Mouse (Mus musculus): ENCODE measurements around the gene Arhgap33. TPM values are rescaled to one million over a fixed set of nuclear protein-coding genes. Genes with fewer than 3 reads are reported as not detected.

Gene Arhgap33
- polyA plus RNA-seq, 1 experiment from 2014 or later, result 13.2 TPM

DNA sequence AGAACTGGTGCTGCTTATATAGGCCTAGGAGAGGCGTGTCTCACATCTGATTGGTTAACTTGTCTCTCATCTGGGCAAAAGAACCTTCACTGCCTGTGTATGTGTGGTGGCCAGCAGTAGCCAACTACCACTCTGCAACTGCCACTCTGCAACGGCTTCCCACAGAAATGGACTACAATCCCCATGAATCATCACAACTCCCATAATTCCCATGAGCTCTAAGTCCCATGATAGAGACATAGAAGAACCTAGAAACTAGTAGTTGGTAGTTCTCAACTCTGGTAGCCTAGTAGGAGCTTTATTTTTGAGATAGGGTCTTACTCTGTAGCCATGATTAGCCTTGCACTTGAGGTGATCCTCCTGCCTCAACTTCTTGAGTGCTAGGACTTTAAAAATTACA is 15.0 kb upstream of the Arhgap33 start:
- Histone ChIP-seq H3K9ac (replicated peaks; ENCODE audit: low read depth, low read length) (no peak overlapping the region), H3K4me2 (replicated peaks; ENCODE audit: low read depth, low read length) (no peak overlapping the region), H3K4me3 (ENCODE audit: low read depth, low read length) (no peak overlapping the region), H3K4me1 (ENCODE audit: control insufficient read depth, insufficient read depth, low read length) (peaks cover 12% of the 10 kb centered on the region; the same call in 1 of the 2 replicates), H3K27ac (ENCODE audit: low read length) (no peak overlapping the region), H3K36me3 (ENCODE audit: control insufficient read depth, insufficient read depth, low read length) (peaks cover 11% of the 10 kb centered on the region; the same call in 1 of the 2 replicates), H3K27me3 (ENCODE audit: control insufficient read depth, insufficient read depth, low read length) (no peaks in the 10 kb centered on the region), H3K9me3 (ENCODE audit: control insufficient read depth, low read depth, low read length) (no peaks in the 10 kb centered on the region)
- no peak for ATAC-seq (ENCODE audit: insufficient number of reproducible peaks, insufficient read depth, low FRiP score, low read depth)
- WGBS, result 88% methylated on average over 2 of the region's 2 CpGs

DNA sequence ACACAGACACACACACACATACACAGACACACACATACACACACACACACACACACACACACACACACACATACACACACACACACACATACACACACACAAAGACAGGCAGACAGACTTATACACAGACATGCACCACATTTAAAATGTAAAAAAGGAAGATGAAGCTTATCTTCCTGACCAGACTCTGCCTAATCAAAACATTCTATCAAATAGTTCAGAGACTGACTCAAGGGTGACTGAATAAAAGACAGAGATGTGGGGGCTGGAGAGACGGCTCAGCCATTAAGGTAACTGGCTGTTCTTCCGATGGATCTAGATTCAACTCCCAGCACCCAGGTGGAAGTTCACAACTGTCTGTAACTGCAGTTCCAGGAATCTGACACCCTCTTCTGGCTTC is 9.5 kb upstream of the Arhgap33 start:
- ATAC-seq (ENCODE audit: insufficient number of reproducible peaks, insufficient read depth, low FRiP score, low read depth), result no peak
- no peaks in the 10 kb centered on the region for H3K4me1 ChIP-seq (ENCODE audit: control insufficient read depth, insufficient read depth, low read length)
- H3K4me2 ChIP-seq (replicated peaks; ENCODE audit: low read depth, low read length), result no peak overlapping the region
- H3K27me3 ChIP-seq (ENCODE audit: control insufficient read depth, insufficient read depth, low read length), result no peaks in the 10 kb centered on the region
- 92% methylated on average over 2 of the region's 2 CpGs for WGBS
- H3K4me3 ChIP-seq (ENCODE audit: low read depth, low read length), result no peak overlapping the region
- no peaks in the 10 kb centered on the region for H3K9me3 ChIP-seq (ENCODE audit: control insufficient read depth, low read depth, low read length)
- peaks cover 16% of the 10 kb centered on the region; the same call in 1 of the 2 replicates for H3K36me3 ChIP-seq (ENCODE audit: control insufficient read depth, insufficient read depth, low read length)
- H3K27ac ChIP-seq (ENCODE audit: low read length), result no peak overlapping the region
- H3K9ac ChIP-seq (replicated peaks; ENCODE audit: low read depth, low read length), result no peak overlapping the region

DNA sequence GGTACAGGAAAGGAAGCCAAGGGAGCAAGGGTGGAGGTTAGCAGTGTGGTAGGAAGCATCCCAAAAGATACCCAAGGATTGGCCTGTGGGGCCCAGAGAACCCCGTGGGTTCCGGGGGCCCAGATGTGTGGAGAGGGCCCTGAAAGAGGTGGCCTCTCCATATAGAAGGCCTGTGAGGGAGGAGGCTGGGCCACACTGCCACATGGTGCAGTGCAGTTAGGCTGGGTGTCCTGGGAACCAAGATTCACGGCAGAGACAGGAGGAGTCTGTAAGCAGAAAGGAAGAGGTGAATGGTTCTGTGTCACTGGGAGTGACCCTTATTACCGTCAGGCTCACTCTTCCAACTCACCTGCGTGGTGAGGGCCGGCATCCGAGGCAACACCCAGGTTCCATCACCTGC is 5.7 kb upstream of the Arhgap33 start:
- H3K9me3 ChIP-seq (ENCODE audit: control insufficient read depth, low read depth, low read length), result no peaks in the 10 kb centered on the region
- H3K9ac ChIP-seq (replicated peaks; ENCODE audit: low read depth, low read length), result no peak overlapping the region
- peaks cover 4% of the 10 kb centered on the region; the same call in 1 of the 2 replicates for H3K36me3 ChIP-seq (ENCODE audit: control insufficient read depth, insufficient read depth, low read length)
- no peak overlapping the region for H3K4me3 ChIP-seq (ENCODE audit: low read depth, low read length)
- no peak overlapping the region for H3K27ac ChIP-seq (ENCODE audit: low read length)
- WGBS, result 85% methylated on average over 7 of the region's 7 CpGs
- no peaks in the 10 kb centered on the region for H3K27me3 ChIP-seq (ENCODE audit: control insufficient read depth, insufficient read depth, low read length)
- peaks cover 2% of the 10 kb centered on the region; the same call in 1 of the 2 replicates for H3K4me1 ChIP-seq (ENCODE audit: control insufficient read depth, insufficient read depth, low read length)
- no peak for ATAC-seq (ENCODE audit: insufficient number of reproducible peaks, insufficient read depth, low FRiP score, low read depth)
- H3K4me2 ChIP-seq (replicated peaks; ENCODE audit: low read depth, low read length), result no peak overlapping the region

DNA sequence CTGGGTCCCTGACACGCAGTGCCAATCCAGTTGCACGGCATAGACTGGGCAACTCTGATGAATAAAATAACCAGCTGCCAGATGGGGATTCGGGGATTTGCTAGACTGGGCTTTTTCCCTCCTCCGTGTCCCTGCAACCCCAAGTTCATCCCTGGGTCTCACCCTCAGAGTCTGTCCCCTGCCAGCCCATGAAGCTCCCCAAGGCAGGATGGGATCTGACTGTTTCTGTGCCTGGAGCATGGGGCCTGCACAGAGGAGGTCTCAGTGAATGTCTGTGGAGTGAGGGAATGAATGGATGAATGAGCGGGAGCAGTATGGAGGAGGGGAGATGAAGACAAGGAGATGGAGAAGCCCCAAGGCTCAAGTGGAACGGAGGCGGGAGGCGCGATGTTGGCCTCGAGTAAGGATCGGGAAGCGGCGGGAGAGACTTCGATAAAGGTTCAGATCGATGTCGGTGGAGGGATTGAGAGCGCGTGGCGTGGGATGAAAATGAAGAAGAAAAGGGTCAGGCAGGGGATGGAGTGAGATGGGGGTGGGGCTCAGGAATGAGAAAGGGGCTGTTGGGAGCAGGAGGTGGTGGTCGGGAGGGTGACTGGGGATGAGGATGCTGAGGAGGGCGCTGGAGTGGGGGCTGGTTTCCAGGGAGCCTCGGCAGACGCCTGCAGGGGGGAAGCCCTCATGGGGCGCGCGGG is 773 bp downstream of the Arhgap33 start:
- WGBS, result 7% methylated on average over 26 of the region's 26 CpGs
- ATAC-seq (ENCODE audit: insufficient number of reproducible peaks, insufficient read depth, low FRiP score, low read depth), result 0 out of 2 replicates have a peak, but pooled peaks have one; percentile 25
- H3K4me3 ChIP-seq (ENCODE audit: low read depth, low read length), result peak overlapping the region; percentile 63

DNA sequence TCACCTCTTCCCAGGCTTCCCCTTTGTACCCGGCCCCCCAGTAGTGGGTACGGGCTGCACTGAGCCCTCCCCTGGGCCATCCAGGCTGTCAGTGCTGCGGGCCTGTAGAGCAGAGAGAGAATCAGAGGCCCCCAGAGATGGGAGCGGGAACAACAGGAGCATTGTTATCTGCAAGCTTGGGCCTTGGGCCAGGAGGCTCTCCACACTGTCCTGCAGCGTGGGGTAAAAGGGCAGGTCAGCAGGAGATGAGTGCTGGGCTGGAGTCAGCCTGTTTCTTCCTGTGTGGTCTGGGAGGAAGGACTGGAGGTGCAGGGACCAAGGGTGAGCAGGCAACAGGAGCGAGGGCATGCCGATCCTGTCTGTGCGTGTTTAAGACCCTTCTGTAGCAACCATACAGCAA is 1.9 kb downstream of the Arhgap33 start:
- Histone ChIP-seq H3K9me3 (ENCODE audit: control insufficient read depth, low read depth, low read length) (no peaks in the 10 kb centered on the region), H3K36me3 (ENCODE audit: control insufficient read depth, insufficient read depth, low read length) (peaks cover 39% of the 10 kb centered on the region; the same call in 1 of the 2 replicates), H3K4me3 (ENCODE audit: low read depth, low read length) (no peak overlapping the region), H3K4me1 (ENCODE audit: control insufficient read depth, insufficient read depth, low read length) (peaks cover 15% of the 10 kb centered on the region), H3K27me3 (ENCODE audit: control insufficient read depth, insufficient read depth, low read length) (no peaks in the 10 kb centered on the region), H3K27ac (ENCODE audit: low read length) (no peak overlapping the region), H3K9ac (replicated peaks; ENCODE audit: low read depth, low read length) (no peak overlapping the region), H3K4me2 (replicated peaks; ENCODE audit: low read depth, low read length) (peak overlapping the region; percentile 92; the same call in 1 of the 2 replicates)
- WGBS, result 35% methylated on average over 8 of the region's 8 CpGs
- no peak for ATAC-seq (ENCODE audit: insufficient number of reproducible peaks, insufficient read depth, low FRiP score, low read depth)

More for the DNA sequence above, 773 bp downstream of the Arhgap33 start:
- peak overlapping the region; percentile 58 for H3K9ac ChIP-seq (replicated peaks; ENCODE audit: low read depth, low read length)
- peak overlapping the region; percentile 15; the same call in 1 of the 2 replicates for H3K27ac ChIP-seq (ENCODE audit: low read length)
- H3K27me3 ChIP-seq (ENCODE audit: control insufficient read depth, insufficient read depth, low read length), result no peaks in the 10 kb centered on the region
- H3K4me2 ChIP-seq (replicated peaks; ENCODE audit: low read depth, low read length), result peak overlapping the region; percentile 92
- peaks cover 27% of the 10 kb centered on the region; the same call in 1 of the 2 replicates for H3K36me3 ChIP-seq (ENCODE audit: control insufficient read depth, insufficient read depth, low read length)
- no peaks in the 10 kb centered on the region for H3K9me3 ChIP-seq (ENCODE audit: control insufficient read depth, low read depth, low read length)
- peaks cover 15% of the 10 kb centered on the region for H3K4me1 ChIP-seq (ENCODE audit: control insufficient read depth, insufficient read depth, low read length)

DNA sequence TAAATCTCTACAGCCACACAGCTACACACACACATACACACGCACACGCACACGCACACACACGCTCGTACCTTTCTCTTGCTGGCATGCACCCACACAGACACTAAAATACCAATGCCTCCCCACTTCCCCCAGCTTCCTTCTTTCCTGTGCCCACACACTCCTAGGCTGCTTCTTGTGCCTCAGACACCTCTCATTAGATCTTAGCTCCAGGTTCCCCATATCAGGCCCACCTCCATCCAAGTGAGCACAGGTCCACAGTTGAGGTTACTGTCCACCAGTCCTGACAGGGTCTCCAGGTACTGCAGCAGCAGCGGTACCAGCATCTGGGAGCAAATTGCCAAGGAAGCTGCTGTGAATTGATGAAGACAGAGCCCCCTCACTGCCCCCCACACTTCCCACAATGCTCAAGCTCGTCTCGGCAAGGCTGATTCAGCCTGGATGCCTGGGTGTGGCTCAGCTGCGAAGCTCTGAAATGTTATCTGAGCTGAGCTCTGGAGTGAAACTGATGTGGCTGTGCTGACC is 3.5 kb downstream of the Arhgap33 start:
- no peak overlapping the region for H3K27ac ChIP-seq (ENCODE audit: low read length)
- H3K4me3 ChIP-seq (ENCODE audit: low read depth, low read length), result no peak overlapping the region
- H3K4me2 ChIP-seq (replicated peaks; ENCODE audit: low read depth, low read length), result no peak overlapping the region
- ATAC-seq (ENCODE audit: insufficient number of reproducible peaks, insufficient read depth, low FRiP score, low read depth), result no peak
- H3K9ac ChIP-seq (replicated peaks; ENCODE audit: low read depth, low read length), result no peak overlapping the region
- H3K27me3 ChIP-seq (ENCODE audit: control insufficient read depth, insufficient read depth, low read length), result no peaks in the 10 kb centered on the region
- WGBS, result 80% methylated on average over 9 of the region's 9 CpGs
- no peaks in the 10 kb centered on the region for H3K9me3 ChIP-seq (ENCODE audit: control insufficient read depth, low read depth, low read length)
- peaks cover 43% of the 10 kb centered on the region; the same call in 1 of the 2 replicates for H3K36me3 ChIP-seq (ENCODE audit: control insufficient read depth, insufficient read depth, low read length)
- peaks cover 19% of the 10 kb centered on the region for H3K4me1 ChIP-seq (ENCODE audit: control insufficient read depth, insufficient read depth, low read length)

DNA sequence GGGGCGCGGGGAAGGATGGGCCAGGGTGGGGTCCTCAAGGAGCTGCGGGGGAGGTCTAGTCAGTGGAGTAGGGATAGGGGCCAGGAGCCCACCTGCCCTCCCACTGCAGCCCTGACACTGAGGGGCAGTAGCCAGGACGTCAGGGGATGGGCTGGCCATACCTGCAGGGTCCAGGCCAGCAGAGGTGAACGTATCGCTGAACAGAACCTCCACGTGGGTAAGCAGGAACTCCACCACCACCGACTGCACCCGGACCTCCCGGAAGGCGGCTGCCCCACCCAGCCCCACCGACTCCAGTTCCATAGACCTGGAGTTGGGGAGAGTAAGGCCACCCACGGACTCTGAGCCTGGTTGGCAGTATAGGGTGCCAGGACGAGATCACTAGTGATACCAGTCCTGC is 7.9 kb downstream of the Arhgap33 start:
- ATAC-seq (ENCODE audit: insufficient number of reproducible peaks, insufficient read depth, low FRiP score, low read depth), result no peak
- 78% methylated on average over 14 of the region's 14 CpGs for WGBS
- no peaks in the 10 kb centered on the region for H3K27me3 ChIP-seq (ENCODE audit: control insufficient read depth, insufficient read depth, low read length)
- H3K4me3 ChIP-seq (ENCODE audit: low read depth, low read length), result no peak overlapping the region
- peaks cover 48% of the 10 kb centered on the region; the same call in 1 of the 2 replicates for H3K36me3 ChIP-seq (ENCODE audit: control insufficient read depth, insufficient read depth, low read length)
- no peak overlapping the region; the same call in 1 of the 2 replicates for H3K9ac ChIP-seq (replicated peaks; ENCODE audit: low read depth, low read length)
- H3K27ac ChIP-seq (ENCODE audit: low read length), result no peak overlapping the region
- H3K4me1 ChIP-seq (ENCODE audit: control insufficient read depth, insufficient read depth, low read length), result peaks cover 11% of the 10 kb centered on the region; the same call in 1 of the 2 replicates
- H3K4me2 ChIP-seq (replicated peaks; ENCODE audit: low read depth, low read length), result no peak overlapping the region; the same call in 1 of the 2 replicates
- no peaks in the 10 kb centered on the region for H3K9me3 ChIP-seq (ENCODE audit: control insufficient read depth, low read depth, low read length)

DNA sequence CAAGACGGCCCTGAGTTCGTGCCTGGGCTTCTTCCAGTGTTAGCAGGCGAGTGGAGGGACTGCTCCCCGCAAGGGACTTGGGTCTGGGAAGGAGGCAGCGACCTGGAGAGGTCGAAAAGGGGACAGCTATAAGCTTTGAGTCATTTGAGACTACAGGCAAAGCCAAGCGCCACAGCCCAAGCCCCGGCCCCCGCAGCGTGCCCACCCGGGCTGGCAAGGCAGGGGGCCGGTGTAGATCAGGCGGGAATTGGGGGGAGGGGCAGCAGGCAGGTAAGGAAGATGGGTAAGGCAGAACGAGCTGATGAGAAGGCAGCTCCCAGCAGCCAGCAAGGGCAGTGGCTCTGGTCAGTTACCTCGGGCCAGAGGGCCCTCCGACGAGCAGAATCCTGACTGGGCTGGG is 8.5 kb downstream of the Arhgap33 start:
- H3K27ac ChIP-seq (ENCODE audit: low read length), result 0 out of 2 replicates have a peak overlapping the region, but pooled peaks have one; percentile 62
- H3K4me1 ChIP-seq (ENCODE audit: control insufficient read depth, insufficient read depth, low read length), result peaks cover 11% of the 10 kb centered on the region; the same call in 1 of the 2 replicates
- H3K36me3 ChIP-seq (ENCODE audit: control insufficient read depth, insufficient read depth, low read length), result peaks cover 43% of the 10 kb centered on the region; the same call in 1 of the 2 replicates
- no peaks in the 10 kb centered on the region for H3K27me3 ChIP-seq (ENCODE audit: control insufficient read depth, insufficient read depth, low read length)
- H3K4me2 ChIP-seq (replicated peaks; ENCODE audit: low read depth, low read length), result peak overlapping the region; percentile 10; the same call in 1 of the 2 replicates
- 28% methylated on average over 17 of the region's 17 CpGs for WGBS
- H3K9me3 ChIP-seq (ENCODE audit: control insufficient read depth, low read depth, low read length), result no peaks in the 10 kb centered on the region
- no peak overlapping the region for H3K4me3 ChIP-seq (ENCODE audit: low read depth, low read length)
- peak overlapping the region; percentile 11; the same call in 1 of the 2 replicates for H3K9ac ChIP-seq (replicated peaks; ENCODE audit: low read depth, low read length)
- ATAC-seq (ENCODE audit: insufficient number of reproducible peaks, insufficient read depth, low FRiP score, low read depth), result no peak

Measured in stomach, embryonic 14.5 days (tissue).